Comparison of ENCODE assay signal across 13 mouse cellular contexts in the genomic region with DNA sequence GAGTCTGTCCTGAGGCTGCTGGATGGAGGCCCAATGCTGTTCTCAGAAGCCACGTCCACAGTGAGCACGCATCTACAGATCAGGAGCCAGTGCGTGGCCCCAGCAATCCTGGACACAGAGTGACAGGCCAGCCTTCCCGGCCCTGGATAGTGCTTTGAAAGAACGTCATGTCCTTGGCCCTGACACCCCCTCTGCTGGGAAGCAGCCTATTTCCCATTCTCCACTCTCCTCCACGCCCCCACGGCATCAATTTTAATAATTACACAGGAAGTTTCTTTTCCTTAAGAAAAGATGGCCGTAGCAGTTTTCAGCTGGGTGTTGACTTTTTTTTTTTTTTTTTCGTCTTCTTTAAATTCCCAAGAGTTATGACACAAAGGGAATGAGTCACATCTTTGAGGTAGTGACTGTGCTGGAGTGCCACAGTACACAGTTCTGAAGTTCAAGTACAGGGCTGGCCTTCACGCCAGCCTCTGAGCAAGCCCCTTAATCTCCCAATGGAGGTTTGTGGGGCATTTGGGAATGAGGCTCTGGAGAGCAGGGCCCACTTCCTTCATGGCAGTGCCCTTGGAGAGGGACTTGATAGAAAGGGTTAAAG.
DNase-seq lines count a peak whose midpoint lies in the region; ATAC-seq lines count a peak whose summit lies in the region.
"Had no signal": no experiment of that assay in that cellular context is flagged by ENCODE, and none has a peak within 500 bp of the region (broad histone marks: within the 10 kb centered on the region; RNA-seq: fewer than 3 reads in every experiment).

No protein-coding gene starts in this region.

- peak; percentile 97 for DNase-seq in heart, adult 11 months
- peak; percentile 54 for DNase-seq in 3134 (ENCODE audit: extremely low read depth, insufficient read length, low spot score)
- DNase-seq in adrenal gland, postnatal 25 days: peak; percentile 42
- DNase-seq in kidney, postnatal 4 days: peak; percentile 26 to 43
- no peak for DNase-seq in layer of hippocampus, postnatal 14 days (ENCODE audit: low spot score in 2 of 2)
- no peak for DNase-seq in layer of hippocampus, postnatal 10 days (ENCODE audit: low spot score in 2 of 2)
- no peak for DNase-seq in right cerebral cortex, postnatal 25 days
- DNase-seq: midbrain, embryonic 14.5 days; spleen, adult 18-20 months; thymus, adult 18-20 months had no signal

- no peaks in the 10 kb centered on the region for H3K27me3 ChIP-seq in heart, embryonic 11.5 days (ENCODE audit: control insufficient read depth, insufficient read depth, low read length)
- H3K27me3 ChIP-seq: hindbrain, embryonic 12.5 days; liver, embryonic 15.5 days had no signal

- no peak overlapping the region for H3K4me3 ChIP-seq in heart, embryonic 11.5 days (ENCODE audit: low read depth, low read length)
- H3K4me3 ChIP-seq: hindbrain, embryonic 12.5 days; liver, embryonic 15.5 days had no signal

- H3K4me1 ChIP-seq in heart, embryonic 11.5 days (ENCODE audit: control insufficient read depth, insufficient read depth, low read length): no peaks in the 10 kb centered on the region

- no peak overlapping the region for H3K9ac ChIP-seq in heart, embryonic 11.5 days (ENCODE audit: low read depth, low read length)
- H3K9ac ChIP-seq: hindbrain, embryonic 12.5 days; liver, embryonic 15.5 days had no signal

- no peak for ATAC-seq in heart, embryonic 11.5 days (replicated peaks; ENCODE audit: insufficient number of reproducible peaks, low FRiP score, low TSS enrichment)

- no peaks in the 10 kb centered on the region for H3K36me3 ChIP-seq in heart, embryonic 11.5 days (ENCODE audit: control insufficient read depth, insufficient read depth, low read length)
- H3K36me3 ChIP-seq: hindbrain, embryonic 12.5 days; liver, embryonic 15.5 days had no signal

- 0 out of 2 replicates have a peak, but pooled peaks cover 2% of the 10 kb centered on the region for H3K9me3 ChIP-seq in heart, embryonic 11.5 days (replicated peaks; ENCODE audit: control insufficient read depth, low read length)
- H3K9me3 ChIP-seq: hindbrain, embryonic 12.5 days; liver, embryonic 15.5 days had no signal

- WGBS in heart, embryonic 11.5 days (ENCODE audit: insufficient replicate concordance): 80% methylated on average over 10 of the region's 10 CpGs

- H3K4me2 ChIP-seq in heart, embryonic 11.5 days: no peak overlapping the region
- H3K4me2 ChIP-seq: hindbrain, embryonic 12.5 days; liver, embryonic 15.5 days had no signal

- H3K27ac ChIP-seq in heart, embryonic 11.5 days (ENCODE audit: low read depth, low read length): no peak overlapping the region
- H3K27ac ChIP-seq: hindbrain, embryonic 12.5 days; liver, embryonic 15.5 days had no signal

Comparison
In these comparisons a context has a peak if more than half of its experiments do, and no peak if none do; other contexts are left out.
1. DNase-seq: peak in heart, adult 11 months (single experiment), 3134 (single experiment), adrenal gland, postnatal 25 days (single experiment) and kidney, postnatal 4 days (2 of 2); none in layer of hippocampus, postnatal 14 days (0 of 2), layer of hippocampus, postnatal 10 days (0 of 2) and right cerebral cortex, postnatal 25 days (single experiment).